Mouse (Mus musculus): ENCODE measurements at regions not wholly inside any gene's neighbourhood (a gene's known extent, or its start where the extent isn't known, plus 50 kb on each side); places are given as distances from the start of the nearest gene placed in this dataset.

- no peak for TF ChIP-seq CTCF (IDR thresholded peaks at IDR 0.05; ENCODE audit: low read depth)
- TF ChIP-seq EP300 (optimal IDR thresholded peaks at IDR 0.05) = no peak
These were observed 52.2 kb upstream of the Ccn1 start for GRCm38 (mm10) chr3:145701945-145702344.
